Mouse (Mus musculus): ENCODE measurements around the gene Hrg. TPM values are rescaled to one million over a fixed set of nuclear protein-coding genes. Genes with fewer than 3 reads are reported as not detected.
"Not testable (repeated sequence)": the region's sequence is repeated elsewhere in the genome, so short reads cannot be mapped to it uniquely, and the experiment has no call there.

The Hrg gene
- polyA plus RNA-seq, 1 experiment, result not detected

DNA sequence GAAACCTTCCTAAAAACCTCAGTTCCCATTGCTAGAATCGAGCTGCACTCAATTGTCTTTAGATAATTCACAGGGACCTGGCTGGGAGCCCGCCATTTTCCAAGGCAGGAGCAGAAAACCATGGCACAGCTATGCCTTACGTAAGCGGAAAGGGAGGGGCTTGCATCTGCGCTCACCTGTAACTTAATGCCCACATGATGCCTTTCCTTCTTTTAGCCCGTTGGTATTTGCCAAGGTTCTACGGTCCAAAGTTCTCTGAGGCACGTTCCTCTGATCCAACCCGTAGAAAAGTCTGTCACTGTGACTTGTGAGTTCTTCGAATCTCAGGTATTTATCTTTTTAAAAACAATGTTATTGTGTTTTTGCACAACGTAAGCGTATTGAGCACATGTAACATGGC is 13.2 kb upstream of the Hrg start:
- no peak for DNase-seq (ENCODE audit: low read depth in 1 of 2, low spot score in 2 of 2)
- WGBS, result 90% methylated on average over 12 of the region's 12 CpGs
- Histone ChIP-seq H3K27me3 (ENCODE audit: control insufficient read depth, insufficient read depth, low read length) (no peaks in the 10 kb centered on the region), H3K4me3 (ENCODE audit: extremely low read depth, insufficient read depth, insufficient read length) (no peak overlapping the region), H3K4me1 (ENCODE audit: control insufficient read depth, insufficient read depth, insufficient read length) (peaks cover 6% of the 10 kb centered on the region; the same call in 1 of the 2 replicates), H3K36me3 (ENCODE audit: control insufficient read depth, insufficient read depth, low read length) (no peaks in the 10 kb centered on the region), H3K27ac (ENCODE audit: insufficient read depth, low read length) (no peak overlapping the region)
- no peak for TF ChIP-seq POLR2A (IDR thresholded peaks at IDR 0.05; ENCODE audit: low read depth, low read length)
- TF ChIP-seq CTCF (IDR thresholded peaks at IDR 0.05; ENCODE audit: extremely low read depth, insufficient read depth, insufficient read length, insufficient replicate concordance), result no peak

- Histone ChIP-seq H3K4me1 (ENCODE audit: control insufficient read depth, insufficient read depth, insufficient read length) (peaks cover 6% of the 10 kb centered on the region; the same call in 1 of the 2 replicates), H3K36me3 (ENCODE audit: control insufficient read depth, insufficient read depth, low read length) (no peaks in the 10 kb centered on the region), H3K27me3 (ENCODE audit: control insufficient read depth, insufficient read depth, low read length) (no peaks in the 10 kb centered on the region), H3K4me3 (ENCODE audit: extremely low read depth, insufficient read depth, insufficient read length) (no peak overlapping the region), H3K27ac (ENCODE audit: insufficient read depth, low read length) (no peak overlapping the region)
- DNase-seq (ENCODE audit: low read depth in 1 of 2, low spot score in 2 of 2), result no peak
- WGBS, result 34% methylated on average over 2 of the region's 2 CpGs
- TF ChIP-seq POLR2A (IDR thresholded peaks at IDR 0.05; ENCODE audit: low read depth, low read length) (no peak), CTCF (IDR thresholded peaks at IDR 0.05; ENCODE audit: extremely low read depth, insufficient read depth, insufficient read length, insufficient replicate concordance) (no peak)
Measured at GRCm38 (mm10) chr16:22938541-22938940, 12.3 kb upstream of the Hrg start.

GRCm38 (mm10) chr16:22939120-22939695 is 11.7 kb upstream of the Hrg start:
- WGBS, result 40% methylated on average over 8 of the region's 8 CpGs
- H3K27ac ChIP-seq (ENCODE audit: insufficient read depth, low read length), result no peak overlapping the region
- peaks cover 6% of the 10 kb centered on the region; the same call in 1 of the 2 replicates for H3K4me1 ChIP-seq (ENCODE audit: control insufficient read depth, insufficient read depth, insufficient read length)
- TF ChIP-seq POLR2A (IDR thresholded peaks at IDR 0.05; ENCODE audit: low read depth, low read length) (no peak), CTCF (IDR thresholded peaks at IDR 0.05; ENCODE audit: extremely low read depth, insufficient read depth, insufficient read length, insufficient replicate concordance) (no peak)
- no peak for DNase-seq (ENCODE audit: low read depth in 1 of 2, low spot score in 2 of 2)
- no peaks in the 10 kb centered on the region for H3K36me3 ChIP-seq (ENCODE audit: control insufficient read depth, insufficient read depth, low read length)
- H3K4me3 ChIP-seq (ENCODE audit: extremely low read depth, insufficient read depth, insufficient read length), result no peak overlapping the region
- no peaks in the 10 kb centered on the region for H3K27me3 ChIP-seq (ENCODE audit: control insufficient read depth, insufficient read depth, low read length)

DNA sequence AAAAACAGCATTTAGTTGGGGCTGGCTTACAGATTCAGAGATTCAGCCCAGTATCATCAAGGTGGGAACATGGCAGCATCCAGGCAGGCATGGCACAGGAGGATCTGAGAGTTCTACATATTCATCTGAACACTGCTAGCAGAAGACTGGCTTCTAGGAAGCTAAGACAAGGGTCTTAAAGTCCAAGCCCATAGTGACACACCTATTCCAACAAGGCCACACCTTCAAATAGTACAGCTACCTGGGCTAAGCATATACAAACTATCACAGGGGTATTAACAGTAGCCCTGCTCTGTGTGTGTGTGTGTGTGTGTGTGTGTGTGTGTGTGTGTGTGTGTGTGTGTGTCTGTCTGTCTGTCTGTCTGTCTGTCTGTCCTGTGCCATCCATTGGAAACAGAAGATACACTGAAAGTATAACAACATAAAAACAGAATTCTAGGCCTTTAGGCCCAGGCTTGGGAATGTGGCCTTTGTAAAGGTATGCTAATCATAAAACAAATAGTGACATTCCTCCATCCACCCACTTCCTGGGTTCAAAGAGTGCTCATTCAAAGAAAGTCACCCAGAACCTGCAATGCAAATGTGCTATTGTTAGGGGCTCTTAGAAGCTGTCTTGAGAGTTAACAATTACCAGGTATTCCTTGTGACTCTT is 8.9 kb upstream of the Hrg start:
- not testable (repeated sequence) for H3K27me3 ChIP-seq (ENCODE audit: control insufficient read depth, insufficient read depth, low read length); DNase-seq (ENCODE audit: low read depth in 1 of 2, low spot score in 2 of 2); H3K27ac ChIP-seq (ENCODE audit: insufficient read depth, low read length); H3K36me3 ChIP-seq (ENCODE audit: control insufficient read depth, insufficient read depth, low read length); H3K4me3 ChIP-seq (ENCODE audit: extremely low read depth, insufficient read depth, insufficient read length); H3K4me1 ChIP-seq (ENCODE audit: control insufficient read depth, insufficient read depth, insufficient read length)

GRCm38 (mm10) chr16:22947371-22947770 is 3.5 kb upstream of the Hrg start:
- no peak overlapping the region for H3K27ac ChIP-seq (ENCODE audit: insufficient read depth, low read length)
- DNase-seq (ENCODE audit: low read depth in 1 of 2, low spot score in 2 of 2), result no peak
- WGBS, result 85% methylated on average over 2 of the region's 2 CpGs

DNA sequence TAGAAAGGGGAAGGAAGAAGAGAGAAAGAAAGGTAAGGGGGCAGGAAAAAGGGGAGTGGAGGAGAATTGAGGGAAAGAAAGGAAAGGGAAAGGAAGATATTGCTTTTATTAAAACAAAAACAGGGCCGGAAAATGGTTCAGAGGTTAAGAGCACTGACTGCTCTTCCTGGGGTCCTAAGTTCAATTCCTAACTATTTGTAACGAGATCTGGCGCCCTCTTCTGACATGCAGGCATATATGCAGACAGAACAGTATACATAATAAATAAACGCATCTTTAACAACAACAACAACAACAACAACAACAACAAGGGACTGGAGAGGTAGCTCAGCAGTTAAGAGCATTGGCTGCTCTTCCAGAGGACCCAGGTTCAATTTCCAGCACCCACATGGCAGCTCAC is 2.2 kb downstream of the Hrg start:
- WGBS, result 48% methylated on average over 4 of the region's 4 CpGs
- no peaks in the 10 kb centered on the region for H3K36me3 ChIP-seq (ENCODE audit: control insufficient read depth, insufficient read depth, low read length)
- H3K4me1 ChIP-seq (ENCODE audit: control insufficient read depth, insufficient read depth, insufficient read length), result no peaks in the 10 kb centered on the region
- TF ChIP-seq CTCF (IDR thresholded peaks at IDR 0.05; ENCODE audit: extremely low read depth, insufficient read depth, insufficient read length, insufficient replicate concordance) (no peak), POLR2A (IDR thresholded peaks at IDR 0.05; ENCODE audit: low read depth, low read length) (no peak)
- H3K27ac ChIP-seq (ENCODE audit: insufficient read depth, low read length), result no peak overlapping the region
- no peaks in the 10 kb centered on the region for H3K27me3 ChIP-seq (ENCODE audit: control insufficient read depth, insufficient read depth, low read length)
- no peak for DNase-seq (ENCODE audit: low read depth in 1 of 2, low spot score in 2 of 2)
- H3K4me3 ChIP-seq (ENCODE audit: extremely low read depth, insufficient read depth, insufficient read length), result no peak overlapping the region

More at GRCm38 (mm10) chr16:22947371-22947770, 3.5 kb upstream of the Hrg start:
- Histone ChIP-seq H3K36me3 (ENCODE audit: control insufficient read depth, insufficient read depth, low read length) (no peaks in the 10 kb centered on the region), H3K4me1 (ENCODE audit: control insufficient read depth, insufficient read depth, insufficient read length) (no peaks in the 10 kb centered on the region), H3K4me3 (ENCODE audit: extremely low read depth, insufficient read depth, insufficient read length) (no peak overlapping the region), H3K27me3 (ENCODE audit: control insufficient read depth, insufficient read depth, low read length) (no peaks in the 10 kb centered on the region)
- TF ChIP-seq POLR2A (IDR thresholded peaks at IDR 0.05; ENCODE audit: low read depth, low read length) (no peak), CTCF (IDR thresholded peaks at IDR 0.05; ENCODE audit: extremely low read depth, insufficient read depth, insufficient read length, insufficient replicate concordance) (no peak)

DNA sequence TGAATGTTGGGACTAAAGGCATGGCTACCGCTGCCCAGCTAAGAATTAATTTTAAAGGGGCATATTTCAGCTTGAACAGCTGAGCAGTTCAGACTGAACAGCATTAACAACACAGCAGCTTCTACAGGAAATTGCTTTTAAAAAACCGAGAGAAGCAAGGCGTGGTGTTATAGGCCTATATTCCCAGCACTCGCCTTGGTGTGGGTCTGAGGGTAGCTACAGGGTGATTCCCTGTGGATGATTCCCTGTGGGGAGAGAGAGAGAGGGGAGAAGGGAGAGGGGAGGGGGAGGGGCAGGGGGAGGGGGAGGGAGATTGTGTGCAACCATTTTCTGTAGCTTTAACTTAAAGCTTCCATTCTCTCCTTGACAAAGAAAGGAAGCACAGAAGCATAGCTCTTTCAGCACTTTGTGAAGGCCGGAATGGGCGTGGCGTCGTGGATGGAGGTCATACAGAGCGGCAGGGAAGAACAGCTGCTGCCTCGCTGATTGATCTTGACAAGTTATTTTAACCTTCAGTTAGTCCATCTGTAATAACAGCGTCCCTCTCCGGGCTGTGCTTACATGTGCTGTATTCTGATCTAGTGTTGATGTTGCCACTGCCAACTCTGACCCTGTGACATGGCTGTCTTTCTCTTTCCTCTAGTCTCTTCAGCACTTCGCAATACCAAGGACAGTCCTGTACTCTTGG is 4.7 kb downstream of the Hrg start:
- H3K4me3 ChIP-seq (ENCODE audit: extremely low read depth, insufficient read depth, insufficient read length), result no peak overlapping the region
- no peaks in the 10 kb centered on the region for H3K27me3 ChIP-seq (ENCODE audit: control insufficient read depth, insufficient read depth, low read length)
- H3K36me3 ChIP-seq (ENCODE audit: control insufficient read depth, insufficient read depth, low read length), result no peaks in the 10 kb centered on the region
- no peak overlapping the region for H3K27ac ChIP-seq (ENCODE audit: insufficient read depth, low read length)
- DNase-seq (ENCODE audit: low read depth in 1 of 2, low spot score in 2 of 2), result no peak
- no peaks in the 10 kb centered on the region for H3K4me1 ChIP-seq (ENCODE audit: control insufficient read depth, insufficient read depth, insufficient read length)
- WGBS, result 79% methylated on average over 13 of the region's 13 CpGs
- no peak for TF ChIP-seq POLR2A (IDR thresholded peaks at IDR 0.05; ENCODE audit: low read depth, low read length)
- TF ChIP-seq CTCF (IDR thresholded peaks at IDR 0.05; ENCODE audit: extremely low read depth, insufficient read depth, insufficient read length, insufficient replicate concordance), result no peak
